Mouse (Mus musculus) cerebral cortex, adult 2 months (tissue): ENCODE results near the gene Gtf3a.

Experiments used
- WGBS: fragments of 180-500 bp; shearing (Covaris S2); methylation state at CpG from one replicate; pipeline ENCODE4 v1.1.7; 2018; 5-methylcytosine and 5-hydroxymethylcytosine counted together

The Gtf3a gene

DNA sequence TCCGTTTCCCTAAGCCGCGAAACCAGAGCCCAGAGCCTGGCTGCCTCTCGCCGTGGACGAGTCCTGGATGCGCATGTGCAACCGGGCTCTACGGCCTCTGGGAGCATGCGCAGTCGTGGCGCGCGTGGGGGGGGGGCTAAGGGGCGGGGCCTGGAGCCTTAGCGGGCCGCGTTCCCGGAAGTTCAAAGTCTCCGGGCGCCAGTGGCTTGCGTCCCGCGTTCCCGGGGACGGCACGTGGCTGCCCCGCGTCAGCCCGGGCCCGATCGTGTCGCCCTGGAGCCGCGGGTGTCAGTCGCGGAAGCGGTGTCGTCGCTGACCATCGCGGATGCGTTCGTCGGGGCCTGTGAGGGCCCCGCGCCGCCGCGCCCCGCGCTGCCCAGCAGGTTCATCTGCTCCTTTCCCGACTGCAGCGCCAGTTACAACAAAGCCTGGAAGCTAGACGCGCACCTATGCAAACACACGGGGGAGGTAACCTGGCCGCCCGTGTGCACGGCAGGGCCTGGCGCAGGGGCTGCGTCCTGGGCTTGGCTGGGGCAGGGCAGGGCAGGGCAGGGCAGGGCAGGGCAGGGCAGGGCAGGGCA lies at the start of gene Gtf3a:
Gene Gtf3a (plus strand): TSS at position 150 of the 581 bp plus-strand sequence.
- under 1% methylated on average over 62 of the region's 62 CpGs for WGBS

DNA sequence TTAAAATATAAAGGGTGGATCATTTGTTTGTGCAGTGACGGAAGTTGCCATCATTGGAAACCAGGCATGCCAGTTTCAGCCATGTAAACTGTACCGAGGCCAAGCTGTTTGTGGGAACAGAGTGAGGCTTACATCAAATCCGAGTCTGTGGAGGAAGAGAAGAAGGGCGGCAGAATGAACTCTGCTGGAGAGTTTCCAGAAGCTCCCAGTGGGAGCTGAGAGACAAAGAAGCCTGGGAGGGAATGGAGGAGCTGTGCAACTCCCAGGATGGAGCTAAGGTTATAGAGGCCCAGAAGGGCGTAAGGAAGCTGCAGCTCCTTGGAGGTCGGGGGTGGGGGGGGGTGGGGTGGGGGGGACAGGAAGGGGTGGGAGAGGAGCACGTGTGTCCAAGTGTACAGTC lies 48.1 kb upstream of the Gtf3a start:
- WGBS: 38% methylated on average over 7 of the region's 7 CpGs

GRCm38 (mm10) chr5:146901501-146901900 lies 47.0 kb upstream of the Gtf3a start:
- WGBS: 92% methylated on average over 2 of the region's 2 CpGs

DNA sequence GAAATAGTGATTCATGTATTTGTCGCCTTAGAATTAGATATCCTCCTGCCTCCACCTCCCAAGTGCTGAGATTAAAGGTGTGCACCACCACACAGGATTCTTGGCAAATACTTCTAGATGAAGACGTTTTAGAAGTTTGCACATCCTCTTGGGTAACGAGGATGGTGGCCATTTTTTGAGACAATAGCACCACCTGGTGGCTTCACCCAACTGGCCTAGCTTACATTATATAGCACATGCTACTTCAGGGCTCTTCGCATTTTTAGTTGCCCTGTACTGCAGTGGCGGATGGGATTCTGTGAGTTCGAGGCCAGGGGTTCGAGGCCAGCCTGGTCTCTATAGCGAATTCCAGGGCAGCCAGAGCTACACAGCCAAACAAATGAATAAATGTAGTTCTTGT lies 44.1 kb upstream of the Gtf3a start:
- WGBS: 28% methylated on average over 8 of the region's 8 CpGs

DNA sequence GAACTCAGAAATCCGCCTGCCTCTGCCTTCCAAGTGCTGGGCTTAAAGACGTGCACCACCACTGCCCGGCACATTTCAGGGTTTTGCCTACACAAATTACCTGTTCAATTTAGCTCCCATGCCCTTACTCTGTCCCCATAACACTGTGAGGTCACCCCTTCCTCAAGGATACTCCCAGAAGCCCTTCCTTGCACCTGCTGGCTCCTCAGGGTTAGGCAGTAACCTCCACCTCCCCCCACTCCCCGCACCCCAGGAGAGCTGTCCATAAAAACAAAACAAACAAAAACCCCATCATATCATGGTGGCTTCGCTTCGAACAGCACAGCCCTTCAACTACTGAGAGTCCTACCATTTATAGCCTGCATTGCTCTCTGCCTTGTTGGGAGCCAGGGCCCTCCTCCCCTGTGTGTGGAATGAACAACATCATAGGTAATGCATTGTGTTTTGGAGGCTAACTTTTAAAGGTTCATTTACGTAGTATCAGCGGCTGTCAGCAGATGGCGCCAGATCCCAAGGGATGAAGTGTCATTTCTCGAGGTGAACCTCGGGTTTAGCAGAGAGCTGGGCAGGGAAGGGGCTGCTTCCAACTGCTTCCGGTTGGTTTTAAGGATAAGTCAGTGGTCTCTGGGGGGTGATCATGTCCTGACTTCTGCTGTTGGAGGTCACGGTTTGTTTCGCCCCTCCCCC lies 42.8 kb upstream of the Gtf3a start:
- 28% methylated on average over 14 of the region's 14 CpGs for WGBS

DNA sequence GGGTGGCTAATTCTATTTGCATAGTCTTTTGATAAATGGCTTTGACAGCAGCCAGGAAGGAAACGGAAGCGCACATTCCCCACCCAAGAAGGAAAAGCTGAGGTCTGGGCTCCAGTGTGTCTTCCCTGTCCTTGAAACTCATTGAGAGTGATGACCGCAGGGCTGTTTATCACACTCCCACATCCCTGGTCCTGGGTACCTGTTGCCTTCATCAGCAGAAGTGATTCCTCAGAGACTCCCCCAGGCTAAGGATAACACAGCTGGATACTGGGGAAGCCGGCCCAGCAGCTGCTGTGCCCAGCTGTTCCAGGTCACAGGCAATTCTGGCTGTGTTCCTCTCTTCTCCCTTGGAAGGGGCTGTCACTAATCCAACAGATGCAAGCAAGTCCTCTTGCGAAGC lies 40.9 kb upstream of the Gtf3a start:
- 64% methylated on average over 5 of the region's 5 CpGs for WGBS

- 57% methylated on average over 11 of the region's 11 CpGs for WGBS
These were observed 39.8 kb upstream of the Gtf3a start for GRCm38 (mm10) chr5:146908629-146909028.

DNA sequence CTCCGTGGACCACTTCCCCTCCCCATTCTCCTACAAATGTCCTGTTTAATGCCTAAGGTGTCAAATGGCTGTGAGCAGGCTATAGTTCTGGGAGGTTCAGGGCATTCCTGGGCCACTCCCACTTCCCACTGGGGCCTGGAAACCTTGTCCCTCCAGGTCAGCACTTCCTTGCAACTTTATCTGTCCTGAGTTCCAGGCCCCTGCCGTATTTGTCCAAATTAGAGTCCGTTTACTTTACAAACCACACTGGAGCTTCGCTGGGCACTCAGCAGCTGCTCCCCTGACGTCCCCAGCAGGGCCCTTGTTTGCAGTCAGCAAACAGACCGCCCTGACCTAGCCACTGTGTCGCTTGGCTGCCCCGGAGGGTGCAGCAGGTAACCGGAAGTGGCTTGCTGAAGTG lies 36.3 kb upstream of the Gtf3a start:
- 49% methylated on average over 9 of the region's 9 CpGs for WGBS

- 93% methylated on average over 7 of the region's 7 CpGs for WGBS
These were observed 35.1 kb upstream of the Gtf3a start for GRCm38 (mm10) chr5:146913355-146913754.

DNA sequence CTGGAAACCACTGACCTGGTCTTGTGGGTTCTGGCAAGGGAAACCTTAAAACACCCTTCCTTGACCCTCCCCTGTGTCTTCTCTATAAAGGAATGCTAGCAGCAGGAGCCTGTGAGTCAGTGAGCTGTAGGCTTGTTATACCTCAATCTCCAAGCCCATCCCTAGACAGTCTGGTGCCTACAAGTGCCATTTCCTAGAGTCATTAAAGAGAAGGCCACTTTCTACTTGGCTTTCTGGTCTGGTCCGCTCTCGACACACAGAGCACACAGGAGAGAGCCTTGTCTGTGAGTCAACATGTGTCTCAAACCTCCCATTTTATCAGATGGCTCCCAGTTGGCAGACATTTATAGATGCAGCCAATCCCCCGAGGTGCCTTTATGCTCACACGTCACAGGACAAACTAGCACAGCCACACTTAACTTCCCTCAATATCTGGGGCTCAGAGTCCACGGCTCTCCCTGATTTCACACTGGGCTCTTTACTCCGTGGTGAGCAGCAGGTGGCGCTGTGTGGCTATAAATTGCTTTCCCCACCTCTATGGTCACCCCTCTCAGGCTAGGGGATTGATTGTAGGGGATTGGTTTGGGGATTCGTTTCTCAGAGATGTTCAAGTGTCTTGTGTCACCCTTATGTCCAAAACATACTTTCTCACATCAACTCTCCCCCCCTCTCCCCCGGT lies 34.2 kb upstream of the Gtf3a start:
- WGBS: 23% methylated on average over 9 of the region's 9 CpGs

DNA sequence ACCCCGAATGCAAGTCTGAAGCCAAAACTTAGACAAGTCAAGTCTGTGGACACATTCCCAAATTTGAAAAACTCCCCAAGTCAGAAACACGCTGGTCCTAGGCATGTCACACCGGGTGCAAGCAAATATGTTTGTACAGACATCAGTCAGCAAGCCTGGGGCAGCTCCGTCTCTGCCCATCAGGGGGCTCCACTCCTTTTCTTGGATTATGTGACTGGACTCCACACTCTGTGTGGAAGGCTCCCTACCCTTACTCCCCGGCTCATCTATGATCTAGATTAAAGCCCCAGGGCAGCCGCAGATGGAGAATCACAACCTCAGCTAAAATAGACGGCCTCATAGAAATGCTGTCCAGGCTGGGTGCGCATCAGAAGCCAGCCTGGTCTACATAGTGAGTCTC lies 32.2 kb upstream of the Gtf3a start:
- WGBS: 71% methylated on average over 8 of the region's 8 CpGs

- WGBS: 48% methylated on average over 6 of the region's 6 CpGs
These were observed 31.7 kb upstream of the Gtf3a start for GRCm38 (mm10) chr5:146916806-146917205.

DNA sequence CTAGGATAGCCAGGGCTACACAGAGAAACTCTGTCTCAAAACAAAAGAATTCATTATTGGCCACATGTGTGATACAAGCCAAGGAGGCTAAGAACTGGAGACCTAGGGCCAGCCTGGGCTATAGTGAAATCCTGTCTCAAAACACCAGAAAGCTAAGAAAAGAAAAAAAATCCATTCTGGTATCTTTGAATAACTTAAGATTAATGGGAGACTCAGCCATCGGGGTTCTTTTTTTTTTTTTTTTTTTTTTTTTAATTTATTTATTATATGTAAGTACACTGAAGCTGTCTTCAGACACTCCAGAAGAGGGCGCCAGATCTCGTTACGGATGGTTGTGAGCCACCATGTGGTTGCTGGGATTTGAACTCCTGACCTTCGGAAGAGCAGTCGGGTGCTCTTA lies 31.1 kb upstream of the Gtf3a start:
- WGBS: 92% methylated on average over 3 of the region's 6 CpGs

GRCm38 (mm10) chr5:146919874-146920273 lies 28.6 kb upstream of the Gtf3a start:
- WGBS: 53% methylated on average over 6 of the region's 6 CpGs

- 11% methylated on average over 25 of the region's 27 CpGs for WGBS
These were observed 27.9 kb upstream of the Gtf3a start for GRCm38 (mm10) chr5:146920314-146921161.

- 61% methylated on average over 8 of the region's 8 CpGs for WGBS
These were observed 27.2 kb upstream of the Gtf3a start for GRCm38 (mm10) chr5:146921224-146921623.

DNA sequence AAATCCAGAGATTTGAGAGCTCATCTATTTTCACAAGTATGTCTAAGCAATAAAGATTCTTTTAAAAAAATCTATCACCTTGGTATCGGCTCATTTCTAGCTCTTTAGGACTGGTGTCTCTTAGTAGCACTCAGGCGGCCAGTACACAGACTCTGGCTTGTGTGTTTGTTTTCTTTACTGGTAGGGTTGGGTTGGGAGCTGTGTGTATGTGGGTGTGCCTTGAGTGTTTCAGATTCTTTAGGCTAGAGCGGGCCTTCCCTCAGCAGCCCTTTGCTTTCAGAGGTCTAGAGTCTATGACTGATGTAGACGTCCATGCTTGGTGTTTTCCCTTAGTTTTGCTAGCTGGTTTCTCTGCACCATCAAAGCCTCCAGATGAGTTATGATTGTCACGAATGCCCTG lies 24.9 kb upstream of the Gtf3a start:
- WGBS: 80% methylated on average over 5 of the region's 5 CpGs

GRCm38 (mm10) chr5:146926673-146927072 lies 21.8 kb upstream of the Gtf3a start:
- 84% methylated on average over 5 of the region's 5 CpGs for WGBS

DNA sequence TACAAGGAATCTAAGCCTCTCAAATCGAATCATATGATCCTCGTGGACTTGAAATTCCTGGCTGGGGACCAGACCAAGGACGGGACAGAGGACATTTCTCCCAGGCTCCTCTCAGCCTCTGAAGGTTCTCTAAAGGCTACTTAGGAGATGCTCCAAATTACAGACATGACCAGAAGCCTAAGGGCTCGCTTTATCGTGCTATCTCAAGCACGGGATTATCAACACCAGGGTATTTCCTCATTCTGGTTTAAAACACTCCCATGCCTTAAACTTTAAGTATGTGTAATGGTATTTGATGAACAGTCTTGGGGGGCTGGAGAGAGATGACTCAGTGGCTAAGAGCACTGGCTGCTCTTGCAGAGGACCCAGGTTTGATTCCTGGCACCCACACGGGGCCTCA lies 17.0 kb upstream of the Gtf3a start:
- WGBS: 92% methylated on average over 7 of the region's 7 CpGs

GRCm38 (mm10) chr5:146931904-146932553 lies 16.4 kb upstream of the Gtf3a start:
- 74% methylated on average over 16 of the region's 16 CpGs for WGBS

- WGBS: 90% methylated on average over 12 of the region's 12 CpGs
These were observed 15.0 kb upstream of the Gtf3a start for GRCm38 (mm10) chr5:146933466-146933865.
